Mouse (Mus musculus) kidney, adult 2 months (tissue): ENCODE data around the gene Ncbp3.

Source experiments
- CTCF ChIP-seq: fragments of 200-500 bp; conservative IDR thresholded peaks from 2 replicates; pipeline ENCODE4 v1.5.1; 2011; ENCODE audit warnings: low read depth, mild to moderate bottlenecking, control low read depth, low read length, moderate library complexity, mixed read lengths; ENCODE audit not compliant: insufficient read depth, insufficient read length
- POLR2A ChIP-seq: fragments of 200-500 bp; IDR thresholded peaks from one replicate; pipeline ENCODE4 v1.6.1; 2011; ENCODE audit warnings: low read depth, low read length, control low read depth

DNA sequence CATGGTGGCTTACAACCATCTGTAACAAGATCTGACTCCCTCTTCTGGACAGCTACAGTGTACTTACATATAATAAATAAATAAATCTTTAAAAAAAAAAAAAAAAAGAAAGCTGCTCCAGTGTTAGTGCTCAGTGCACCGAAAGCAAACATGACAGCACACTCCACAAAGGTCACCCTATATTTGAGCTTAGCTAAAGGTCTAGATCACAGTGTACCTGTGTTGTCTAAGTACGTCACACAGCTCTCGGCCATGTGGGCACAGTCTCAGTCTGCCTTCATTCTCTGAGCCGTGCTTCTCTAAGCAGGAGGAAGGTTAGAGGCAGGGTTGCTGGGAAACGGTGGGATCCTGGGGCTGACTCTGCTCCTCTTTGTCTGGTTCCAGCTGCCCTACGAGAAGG, 78.9 kb downstream of the Ncbp3 start:
- TF ChIP-seq CTCF (no peak), POLR2A (no peak)
